27 mouse cellular contexts compared by ENCODE assay signal in the genomic region with DNA sequence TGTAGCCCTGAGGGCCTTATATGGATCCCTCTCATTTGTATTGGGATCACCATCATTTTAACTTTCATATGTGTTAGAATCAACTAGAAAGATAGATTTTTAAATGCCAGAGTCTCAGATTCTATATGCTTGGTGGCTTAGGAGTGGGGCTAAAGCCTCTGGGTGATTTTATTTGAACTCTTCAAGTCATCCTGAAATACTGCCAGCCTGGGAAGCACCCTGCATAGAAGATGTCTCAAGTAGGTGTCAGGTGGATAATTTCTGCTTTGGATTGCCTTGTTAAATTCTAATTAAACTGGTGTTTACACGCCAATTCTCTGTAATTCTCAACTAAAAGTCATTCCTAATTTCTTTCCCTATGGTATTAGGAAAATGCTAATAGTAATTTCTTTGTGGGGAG.
DNase-seq lines count a peak whose midpoint lies in the region; ATAC-seq and TF ChIP-seq lines count a peak whose summit lies in the region.
"Had no signal": no experiment of that assay in that cellular context is flagged by ENCODE, and none has a peak within 500 bp of the region (broad histone marks: within the 10 kb centered on the region; RNA-seq: fewer than 3 reads in every experiment).

No protein-coding gene starts in this region.

- 57% methylated on average over 1 of the region's 1 CpGs for WGBS in forebrain, embryonic 14.5 days
- WGBS in forebrain, embryonic 13.5 days = 56% methylated on average over 1 of the region's 1 CpGs

- TF ChIP-seq CTCF in brain, embryonic 14.5 days (IDR thresholded peaks at IDR 0.05; ENCODE audit: borderline replicate concordance, extremely low read depth, insufficient read depth, insufficient read length) = no peak

- H3K36me3 ChIP-seq in forebrain, embryonic 14.5 days (ENCODE audit: control insufficient read depth, insufficient read depth, low read length) = no peaks in the 10 kb centered on the region
- no peaks in the 10 kb centered on the region for H3K36me3 ChIP-seq in forebrain, embryonic 13.5 days (ENCODE audit: poor library complexity, severe bottlenecking)
- H3K36me3 ChIP-seq: embryonic facial prominence, embryonic 13.5 days; forebrain, embryonic 10.5 days; heart, embryonic 12.5 days; intestine, embryonic 15.5 days; limb, embryonic 13.5 days; liver, embryonic 12.5 days; neural tube, embryonic 13.5 days had no signal

- ATAC-seq in forebrain, embryonic 14.5 days = 0 out of 2 replicates have a peak, but pooled peaks have one; percentile 23
- ATAC-seq in forebrain, embryonic 13.5 days = no peak; the same call in 1 of the 2 replicates
- ATAC-seq: hindbrain, embryonic 16.5 days; intestine, embryonic 15.5 days; liver, embryonic 12.5 days; liver, postnatal 0 days had no signal

- no peak for TF ChIP-seq POLR2A in brain, embryonic 14.5 days (IDR thresholded peaks at IDR 0.05; ENCODE audit: borderline replicate concordance, extremely low read depth, insufficient read depth, insufficient read length, poor library complexity, severe bottlenecking)

- H3K27me3 ChIP-seq in forebrain, embryonic 14.5 days (replicated peaks; ENCODE audit: control insufficient read depth, insufficient read depth, low read length) = no peaks in the 10 kb centered on the region
- H3K27me3 ChIP-seq in forebrain, embryonic 13.5 days = no peaks in the 10 kb centered on the region
- H3K27me3 ChIP-seq: embryonic facial prominence, embryonic 13.5 days; heart, embryonic 12.5 days; intestine, embryonic 15.5 days; limb, embryonic 13.5 days; liver, embryonic 12.5 days; neural tube, embryonic 13.5 days had no signal

- H3K27ac ChIP-seq in forebrain, embryonic 14.5 days (ENCODE audit: low read depth, low read length) = no peak overlapping the region
- H3K27ac ChIP-seq in forebrain, embryonic 13.5 days = no peak overlapping the region
- H3K27ac ChIP-seq: embryonic facial prominence, embryonic 13.5 days; forebrain, embryonic 10.5 days; heart, adult 2 months; intestine, embryonic 15.5 days; kidney, postnatal 0 days; limb, embryonic 13.5 days; liver, embryonic 12.5 days; neural tube, embryonic 13.5 days had no signal

- peak; percentile 13 for DNase-seq in forebrain, embryonic 14.5 days (ENCODE audit: low spot score)
- DNase-seq in brain, embryonic 14.5 days (ENCODE audit: low read depth) = peak; percentile 46
- peak; percentile 11 for DNase-seq in cerebellum, adult 8-10 months
- DNase-seq in cerebellum, postnatal 25 days = peak; percentile 23 to 62
- DNase-seq in layer of hippocampus, postnatal 10 days (ENCODE audit: low spot score in 2 of 2) = no peak
- no peak for DNase-seq in adrenal gland, postnatal 14 days
- DNase-seq: adrenal gland, postnatal 36 days; forebrain, postnatal 0 days; heart, adult 2 months; heart, postnatal 4 days; kidney, adult 2 months; kidney, postnatal 4 days; liver, postnatal 0 days; lung, postnatal 36 days; thymus, adult 2 months; thymus, postnatal 36 days had no signal

- H3K4me2 ChIP-seq in forebrain, embryonic 14.5 days (ENCODE audit: low read length) = no peak overlapping the region
- no peak overlapping the region for H3K4me2 ChIP-seq in forebrain, embryonic 13.5 days
- H3K4me2 ChIP-seq: embryonic facial prominence, embryonic 13.5 days; heart, embryonic 12.5 days; intestine, embryonic 15.5 days; limb, embryonic 13.5 days; liver, embryonic 12.5 days; midbrain, embryonic 11.5 days; neural tube, embryonic 13.5 days had no signal

- H3K9ac ChIP-seq in forebrain, embryonic 14.5 days (ENCODE audit: low read length) = no peak overlapping the region
- H3K9ac ChIP-seq in forebrain, embryonic 13.5 days = no peak overlapping the region
- H3K9ac ChIP-seq: embryonic facial prominence, embryonic 13.5 days; forebrain, postnatal 0 days; heart, embryonic 12.5 days; intestine, embryonic 15.5 days; limb, embryonic 13.5 days; liver, embryonic 12.5 days; liver, postnatal 0 days; neural tube, embryonic 13.5 days had no signal

- no peak overlapping the region for H3K4me3 ChIP-seq in forebrain, embryonic 14.5 days (ENCODE audit: low read depth, low read length)
- H3K4me3 ChIP-seq in forebrain, embryonic 13.5 days = no peak overlapping the region
- H3K4me3 ChIP-seq: embryonic facial prominence, embryonic 13.5 days; forebrain, embryonic 10.5 days; heart, adult 2 months; heart, embryonic 12.5 days; intestine, embryonic 15.5 days; limb, embryonic 13.5 days; liver, embryonic 12.5 days; neural tube, embryonic 13.5 days had no signal

- H3K9me3 ChIP-seq in forebrain, embryonic 14.5 days (replicated peaks; ENCODE audit: control insufficient read depth, low read length) = no peaks in the 10 kb centered on the region
- H3K9me3 ChIP-seq in forebrain, embryonic 13.5 days (replicated peaks) = no peaks in the 10 kb centered on the region
- H3K9me3 ChIP-seq: embryonic facial prominence, embryonic 13.5 days; forebrain, embryonic 10.5 days; heart, embryonic 12.5 days; intestine, embryonic 15.5 days; limb, embryonic 13.5 days; liver, embryonic 12.5 days; neural tube, embryonic 13.5 days had no signal

- H3K4me1 ChIP-seq in forebrain, embryonic 14.5 days (ENCODE audit: control insufficient read depth, insufficient read depth, low read length) = no peaks in the 10 kb centered on the region
- no peaks in the 10 kb centered on the region for H3K4me1 ChIP-seq in forebrain, embryonic 13.5 days
- H3K4me1 ChIP-seq: embryonic facial prominence, embryonic 13.5 days; forebrain, embryonic 10.5 days; heart, embryonic 12.5 days; intestine, embryonic 15.5 days; limb, embryonic 13.5 days; liver, embryonic 12.5 days; neural tube, embryonic 13.5 days had no signal

Comparison
In these comparisons a context has a peak if more than half of its experiments do, and no peak if none do; other contexts are left out.
1. DNase-seq: peak in forebrain, embryonic 14.5 days (single experiment), brain, embryonic 14.5 days (single experiment), cerebellum, adult 8-10 months (single experiment) and cerebellum, postnatal 25 days (2 of 2); none in layer of hippocampus, postnatal 10 days (0 of 2) and adrenal gland, postnatal 14 days (single experiment).